Mouse (Mus musculus) lung, postnatal 0 days (tissue): ENCODE results near the gene Slc39a7.

Experiments
- CTCF ChIP-seq: IDR thresholded peaks from 2 replicates; pipeline ENCODE4 v1.5.1; 2016; ENCODE audit warnings: antibody characterized with exemption, mild to moderate bottlenecking
- EP300 ChIP-seq: IDR thresholded peaks from 2 replicates; pipeline ENCODE4 v1.6.1; 2016; ENCODE audit warnings: antibody characterized with exemption, mild to moderate bottlenecking, control low read depth

DNA sequence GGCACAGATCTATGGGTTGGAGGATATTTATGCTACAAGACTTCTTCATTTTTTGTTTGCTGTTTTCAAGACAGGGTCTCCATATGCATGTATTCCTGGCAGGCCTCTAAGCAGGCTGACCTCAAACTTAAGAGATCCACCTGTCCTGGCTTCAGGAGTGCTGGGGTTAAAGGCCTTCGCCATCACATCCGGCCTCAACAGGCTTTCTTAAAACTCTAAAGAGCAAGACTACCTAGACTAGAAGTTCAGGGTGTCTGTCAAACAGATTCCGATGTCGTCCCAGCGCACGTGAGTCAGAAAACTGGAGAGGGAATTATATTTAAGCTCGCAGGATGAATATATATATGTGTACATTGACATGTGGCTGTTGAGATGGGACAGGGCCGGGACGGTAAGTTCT lies 7.8 kb downstream of the Slc39a7 start:
- no peak for TF ChIP-seq CTCF
- no peak for TF ChIP-seq EP300
